Mouse (Mus musculus) neural tube, embryonic 11.5 days (tissue): Measurements from ENCODE around the gene Arfip1. TPM values are rescaled to one million over a fixed set of nuclear protein-coding genes. Genes with fewer than 3 reads are reported as not detected.
A peak's percentile ranks its signal among the peaks of the same experiment; 100 is the strongest.

ENCODE experiments used
- ATAC-seq: fragments of 200-750 bp; cut with Nextera tagmentation; 2 replicates; pipeline ENCODE4 v1.8.0; 2017; ENCODE audit warnings: moderate number of reproducible peaks, mild to moderate bottlenecking, moderate TSS enrichment, moderate library complexity; ENCODE audit not compliant: insufficient read depth, low FRiP score, low TSS enrichment
- DNase-seq: peaks from one replicate; pipeline ENCODE4 v3.0.0-alpha.2; 2015; ENCODE audit warnings: low spot score
- H3K27ac ChIP-seq: fragments of 300-500 bp; sonication (generic); 2 replicates; pipeline ENCODE4 v1.5.1; 2014; ENCODE audit warnings: low read depth, mild to moderate bottlenecking, low read length
- H3K27me3 ChIP-seq: fragments of 300-500 bp; sonication (generic); 2 replicates; pipeline ENCODE4 v1.6.1; 2014; ENCODE audit warnings: mild to moderate bottlenecking, low read length, mixed read lengths; ENCODE audit not compliant: control insufficient read depth, insufficient read depth
- H3K36me3 ChIP-seq: fragments of 300-500 bp; sonication (generic); 2 replicates; pipeline ENCODE4 v1.6.1; 2014; ENCODE audit warnings: mild to moderate bottlenecking, low read length, moderate library complexity, mixed read lengths; ENCODE audit not compliant: control insufficient read depth, insufficient read depth
- H3K4me1 ChIP-seq: fragments of 300-500 bp; sonication (generic); 2 replicates; pipeline ENCODE4 v1.6.1; 2014; ENCODE audit warnings: low read length, mixed read lengths; ENCODE audit not compliant: control insufficient read depth, insufficient read depth
- H3K4me2 ChIP-seq: fragments of 300-500 bp; sonication (generic); 2 replicates; pipeline ENCODE4 v1.6.1; 2014; ENCODE audit warnings: low read depth, mild to moderate bottlenecking, moderate library complexity
- H3K4me3 ChIP-seq: fragments of 300-500 bp; sonication (generic); 2 replicates; pipeline ENCODE4 v1.5.1; 2014; ENCODE audit warnings: low read depth, low read length
- H3K9ac ChIP-seq: fragments of 300-500 bp; sonication (generic); 2 replicates; pipeline ENCODE4 v1.6.1; 2014; ENCODE audit warnings: mild to moderate bottlenecking, low read length
- H3K9me3 ChIP-seq: fragments of 300-500 bp; sonication (generic); 2 replicates; pipeline ENCODE4 v1.6.1; 2016; ENCODE audit warnings: low read length; ENCODE audit not compliant: control insufficient read depth
- WGBS: fragments of 180-500 bp; shearing (Covaris S2); extraction: QIAGEN DNeasy Blood & Tissue Kit; methylation state at CpG from one replicate; pipeline ENCODE4 v1.1.7; 2014; 5-methylcytosine and 5-hydroxymethylcytosine counted together
- polyA plus RNA-seq: library from polyadenylated mRNA; unstranded; fragments of >200 nt; fragmentation: Nextera tagmentation; extraction: Ambion mirVana; gene quantifications from 2 replicates; pipeline ENCODE4 v1.2.1, GENCODE M21; 2014

The Arfip1 gene
- 40.8 and 41.4 TPM in 2 replicates for polyA plus RNA-seq

GRCm38 (mm10) chr3:84582023-84582912, at the start of gene Arfip1:
Gene Arfip1, minus strand, starts transcription at chr3:84582625.
- Histone ChIP-seq H3K36me3 (no peaks in the 10 kb centered on the region), H3K4me1 (peaks cover 7% of the 10 kb centered on the region; the same call in 1 of the 2 replicates), H3K4me3 (peak within 1 kb of the TSS; percentile 73), H3K9ac (peak within 1 kb of the TSS; percentile 70), H3K9me3 (no peaks in the 10 kb centered on the region), H3K27me3 (no peaks in the 10 kb centered on the region), H3K4me2 (peak within 1 kb of the TSS; percentile 82), H3K27ac (peak within 1 kb of the TSS; percentile 76)
- ATAC-seq = peak; percentile 100
- peak; percentile 99 for DNase-seq
- under 1% methylated on average over 67 of the region's 70 CpGs for WGBS

DNA sequence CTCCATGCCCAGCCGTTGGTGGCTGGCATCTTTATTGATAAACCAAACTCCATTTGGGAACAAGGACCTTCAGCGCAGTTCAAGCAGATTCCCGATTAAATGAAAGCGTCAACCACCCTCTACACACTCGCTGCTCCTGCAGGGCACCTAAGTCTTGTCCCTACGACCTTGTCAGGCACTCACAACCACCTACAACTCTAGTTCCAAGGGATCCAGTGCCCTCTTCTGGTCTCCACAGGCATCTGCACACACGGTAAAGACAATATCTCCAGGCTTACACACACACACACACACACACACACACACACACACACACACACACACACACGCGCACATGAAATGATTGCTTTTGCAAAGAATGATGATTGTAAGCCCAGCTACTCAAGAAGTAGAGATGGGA, 49.2 kb upstream of the Arfip1 start:
- 95% methylated on average over 9 of the region's 9 CpGs for WGBS
- H3K4me3 ChIP-seq = no peak overlapping the region

GRCm38 (mm10) chr3:84622026-84622425, 39.6 kb upstream of the Arfip1 start:
- Histone ChIP-seq H3K4me3 (no peak overlapping the region), H3K9ac (no peak overlapping the region), H3K4me1 (no peaks in the 10 kb centered on the region), H3K9me3 (no peaks in the 10 kb centered on the region), H3K27me3 (no peaks in the 10 kb centered on the region), H3K4me2 (no peak overlapping the region), H3K27ac (no peak overlapping the region), H3K36me3 (no peaks in the 10 kb centered on the region)
- ATAC-seq (no peak), DNase-seq (no peak)
- WGBS = 64% methylated on average over 3 of the region's 3 CpGs

More for the DNA sequence above, 49.2 kb upstream of the Arfip1 start:
- ATAC-seq (no peak), DNase-seq (no peak)
- H3K4me1 ChIP-seq = no peaks in the 10 kb centered on the region
- no peaks in the 10 kb centered on the region for H3K9me3 ChIP-seq
- H3K27ac ChIP-seq = no peak overlapping the region
- H3K9ac ChIP-seq = no peak overlapping the region
- H3K27me3 ChIP-seq = no peaks in the 10 kb centered on the region
- no peaks in the 10 kb centered on the region for H3K36me3 ChIP-seq
- H3K4me2 ChIP-seq = no peak overlapping the region

DNA sequence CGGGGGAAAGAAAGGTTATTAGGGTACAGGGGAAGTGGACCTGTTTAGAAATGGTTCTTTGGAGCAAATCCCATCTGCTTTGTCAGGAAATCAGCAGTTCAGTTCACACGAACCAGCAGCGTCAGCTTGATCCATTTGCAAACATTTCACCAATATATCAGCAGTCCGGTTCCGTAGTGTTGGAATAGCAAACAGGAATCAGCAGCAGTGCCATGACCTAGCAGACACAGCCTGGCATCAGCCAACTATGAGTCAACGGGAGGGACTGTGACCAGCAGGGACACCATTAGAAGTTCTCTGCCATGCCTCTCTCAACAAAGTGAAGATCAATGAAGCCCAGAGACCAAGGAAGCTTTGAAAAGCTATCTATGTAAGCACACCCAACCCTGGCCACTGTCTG, 37.3 kb upstream of the Arfip1 start:
- no peak for DNase-seq
- Histone ChIP-seq H3K4me2 (no peak overlapping the region), H3K27me3 (no peaks in the 10 kb centered on the region), H3K9ac (no peak overlapping the region), H3K27ac (no peak overlapping the region), H3K9me3 (no peaks in the 10 kb centered on the region), H3K4me3 (no peak overlapping the region), H3K36me3 (no peaks in the 10 kb centered on the region), H3K4me1 (no peaks in the 10 kb centered on the region)
- no peak for ATAC-seq
- 95% methylated on average over 6 of the region's 6 CpGs for WGBS

- DNase-seq = no peak
- 94% methylated on average over 7 of the region's 7 CpGs for WGBS
- H3K27me3 ChIP-seq = no peaks in the 10 kb centered on the region
- H3K4me2 ChIP-seq = no peak overlapping the region
- no peaks in the 10 kb centered on the region for H3K36me3 ChIP-seq
- H3K27ac ChIP-seq = no peak overlapping the region
- H3K4me1 ChIP-seq = no peaks in the 10 kb centered on the region
- no peaks in the 10 kb centered on the region for H3K9me3 ChIP-seq
- ATAC-seq = no peak
- H3K9ac ChIP-seq = no peak overlapping the region
- H3K4me3 ChIP-seq = no peak overlapping the region
Measured at GRCm38 (mm10) chr3:84619056-84619455, 36.6 kb upstream of the Arfip1 start.

DNA sequence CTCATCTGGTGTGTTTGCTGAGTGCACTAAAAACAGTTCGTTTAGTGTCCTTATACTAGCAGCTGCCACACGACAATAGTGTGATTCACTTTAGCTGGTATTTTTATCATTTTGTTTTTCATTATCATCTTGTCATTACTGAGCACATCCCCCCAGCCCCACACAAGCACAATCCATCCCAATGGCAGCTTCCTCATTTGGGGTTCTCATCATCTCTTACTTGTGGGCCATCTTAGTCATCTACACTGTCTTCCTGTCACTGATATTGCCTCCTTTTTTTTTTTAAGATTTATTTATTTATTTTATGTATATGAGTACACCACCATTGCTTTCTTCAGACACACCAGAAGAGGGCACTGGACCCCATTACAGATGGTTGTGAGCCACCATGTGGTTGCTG, 36.2 kb upstream of the Arfip1 start:
- Histone ChIP-seq H3K27me3 (no peaks in the 10 kb centered on the region), H3K9me3 (no peaks in the 10 kb centered on the region), H3K36me3 (no peaks in the 10 kb centered on the region), H3K27ac (no peak overlapping the region), H3K9ac (no peak overlapping the region), H3K4me1 (no peaks in the 10 kb centered on the region), H3K4me3 (no peak overlapping the region), H3K4me2 (no peak overlapping the region)
- no peak for DNase-seq
- 88% methylated on average over 2 of the region's 2 CpGs for WGBS
- no peak for ATAC-seq

GRCm38 (mm10) chr3:84615856-84616225, 33.4 kb upstream of the Arfip1 start:
- no peak overlapping the region for H3K9ac ChIP-seq
- ATAC-seq = no peak
- H3K9me3 ChIP-seq = no peaks in the 10 kb centered on the region

DNA sequence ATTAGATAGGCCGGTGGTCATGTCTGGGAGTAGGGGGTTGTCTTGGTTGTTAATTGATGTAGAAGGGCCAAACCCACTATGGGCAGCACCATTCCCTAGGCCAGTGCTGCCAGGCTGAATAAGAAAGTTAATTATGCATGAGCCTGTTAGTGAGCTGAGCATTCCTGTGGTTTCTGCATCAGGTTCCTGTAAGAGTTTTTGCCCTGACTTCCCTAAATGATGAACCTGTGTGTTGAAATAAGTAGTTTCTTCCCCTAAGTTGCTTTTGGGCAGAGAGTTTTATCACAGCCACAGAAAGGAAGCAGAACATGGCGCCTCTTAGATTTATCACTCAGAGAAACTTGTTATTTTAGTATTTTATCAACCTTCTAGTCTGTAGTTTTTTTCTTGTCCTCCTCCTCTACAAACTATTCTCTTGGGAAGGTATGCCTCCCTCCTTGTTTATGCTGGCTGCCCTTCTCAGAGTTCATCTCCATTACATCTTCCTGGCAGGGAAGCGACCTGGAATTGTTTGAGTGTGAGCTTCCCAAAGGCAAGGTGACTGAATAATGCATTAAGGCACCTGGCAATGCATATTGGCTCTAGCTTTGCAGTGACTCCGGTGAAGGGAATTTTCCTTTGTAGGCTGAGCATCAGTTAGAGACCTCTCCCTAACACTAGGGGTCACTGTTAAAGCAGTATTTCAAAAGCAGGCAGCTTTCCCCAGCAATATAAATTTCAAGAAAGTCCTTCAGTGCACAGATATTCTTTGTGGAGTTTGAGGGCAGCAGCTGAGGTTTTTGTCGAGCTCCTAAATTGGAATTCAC, 32.8 kb upstream of the Arfip1 start:
- 26% methylated on average over 5 of the region's 5 CpGs for WGBS
- no peak overlapping the region for H3K4me3 ChIP-seq
- no peaks in the 10 kb centered on the region for H3K36me3 ChIP-seq
- H3K9ac ChIP-seq = no peak overlapping the region
- DNase-seq (peak; percentile 20), ATAC-seq (no peak)
- no peak overlapping the region for H3K27ac ChIP-seq
- H3K9me3 ChIP-seq = no peaks in the 10 kb centered on the region
- H3K27me3 ChIP-seq = no peaks in the 10 kb centered on the region
- H3K4me2 ChIP-seq = no peak overlapping the region
- H3K4me1 ChIP-seq = no peaks in the 10 kb centered on the region

More at GRCm38 (mm10) chr3:84615856-84616225, 33.4 kb upstream of the Arfip1 start:
- Histone ChIP-seq H3K4me1 (no peaks in the 10 kb centered on the region), H3K4me2 (no peak overlapping the region), H3K4me3 (no peak overlapping the region), H3K27me3 (no peaks in the 10 kb centered on the region), H3K27ac (no peak overlapping the region), H3K36me3 (no peaks in the 10 kb centered on the region)
- no peak for DNase-seq
- 44% methylated on average over 7 of the region's 7 CpGs for WGBS
